Mouse (Mus musculus) layer of hippocampus, adult 8-10 months (tissue): ENCODE measurements around the gene Uchl4. TPM values are rescaled to one million over a fixed set of nuclear protein-coding genes. Genes with fewer than 3 reads are reported as not detected.
A peak's percentile ranks its signal among the peaks of the same experiment; 100 is the strongest.
"Not testable (repeated sequence)": the region's sequence is repeated elsewhere in the genome, so short reads cannot be mapped to it uniquely, and the experiment has no call there.

Source experiments
- DNase-seq, 2 experiments: peaks; one replicate each; pipeline ENCODE4 v3.0.0; 2022; ENCODE audit warnings: low spot score in 2 of 2
- total RNA-seq, 4 experiments: library from RNA; stranded (reverse); gene quantifications; 2 replicates each; pipeline ENCODE4 v1.2.4; 2022

Uchl4 gene
- total RNA-seq, 4 experiments from 2014 or later = 1.8 to 3.8 (median 3.0) TPM

DNA sequence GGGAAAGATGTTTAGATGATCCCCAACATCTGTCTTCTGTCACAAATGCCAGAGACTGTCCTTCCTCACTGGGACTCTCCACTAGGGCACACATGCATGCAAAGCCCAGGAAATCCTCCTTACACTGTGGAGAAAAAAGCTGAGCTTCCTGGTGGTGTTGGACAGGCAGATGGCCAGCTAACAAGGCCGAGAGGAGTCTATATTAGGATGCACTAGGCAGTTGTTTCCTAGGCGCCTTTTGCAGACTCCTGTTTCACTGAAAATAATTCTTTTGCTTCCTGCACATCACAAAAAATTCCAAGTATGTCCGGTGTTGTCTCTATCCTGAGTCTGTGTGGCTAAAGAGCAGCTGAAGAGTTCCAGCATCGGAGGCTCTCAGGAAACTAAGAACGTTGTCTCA lies 3.8 kb upstream of the Uchl4 start:
- no peak for DNase-seq

DNA sequence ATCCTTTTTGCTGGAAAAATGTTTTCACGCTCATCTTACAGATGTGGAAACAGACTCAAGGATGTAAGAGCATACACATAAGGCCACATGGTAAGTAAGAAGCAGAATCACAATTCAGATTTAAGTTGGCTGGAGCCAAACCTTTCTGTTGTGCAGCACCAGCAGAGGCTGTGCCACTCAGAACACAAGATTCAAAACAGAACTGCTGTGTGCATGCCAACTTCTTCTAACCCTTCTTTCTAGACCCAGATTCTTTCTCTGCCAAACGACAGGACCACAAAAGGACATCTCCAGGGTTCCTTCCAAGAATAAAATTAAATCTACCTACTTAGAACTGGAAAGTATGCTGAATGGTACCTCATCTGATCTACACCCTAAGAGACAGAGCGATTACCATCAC lies 3.3 kb upstream of the Uchl4 start:
- no peak for DNase-seq

DNA sequence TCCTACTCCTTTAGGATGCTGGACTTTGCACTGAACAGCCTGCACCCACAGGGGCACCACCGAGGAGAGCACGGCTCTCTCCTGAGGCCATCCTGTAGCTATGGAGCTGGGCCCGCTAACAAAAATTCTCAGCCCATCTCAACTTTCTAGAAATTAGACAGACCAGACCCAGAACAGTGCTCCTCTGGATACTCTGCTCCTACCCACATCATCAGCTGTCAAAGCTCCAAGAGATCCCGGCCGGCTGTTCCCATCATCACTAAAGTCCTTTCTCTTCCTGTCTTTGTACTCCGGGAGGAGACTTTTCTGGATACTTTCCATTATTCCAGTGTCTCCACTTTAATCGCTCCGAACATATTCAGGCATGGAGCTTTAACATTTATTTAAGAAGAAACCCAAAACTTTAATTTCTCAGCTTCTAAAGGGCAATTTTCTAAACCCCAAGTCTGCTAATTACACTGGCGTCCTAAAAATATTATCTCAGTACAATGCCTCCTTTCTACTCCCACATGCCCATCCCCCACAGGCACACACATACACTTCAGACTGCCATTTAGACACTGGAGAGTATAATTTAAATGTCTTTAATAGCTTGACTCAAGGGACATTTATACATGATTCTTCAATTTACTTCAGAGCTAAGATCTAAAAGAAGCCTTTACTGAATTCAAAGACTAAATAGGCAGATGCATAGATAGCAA lies 2.6 kb upstream of the Uchl4 start:
- DNase-seq = no peak

DNA sequence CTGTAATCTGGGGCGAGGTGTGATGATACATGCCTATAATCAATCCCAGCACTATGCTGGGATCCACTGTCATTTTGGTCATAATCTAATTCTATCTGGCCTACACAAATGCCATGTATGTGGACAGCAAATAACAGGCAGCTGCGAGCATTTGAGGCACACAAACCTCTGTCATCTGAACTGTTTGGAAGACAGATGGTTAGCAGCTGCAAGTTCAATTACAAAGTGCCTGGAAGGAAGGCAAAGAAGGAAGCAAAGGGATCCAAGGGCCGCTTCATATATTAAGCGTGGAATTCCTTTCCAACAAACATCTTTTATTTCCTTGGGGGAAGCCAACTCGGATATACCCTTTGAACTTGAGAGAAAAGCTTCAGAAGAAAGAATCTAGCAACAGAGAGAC lies 1.3 kb upstream of the Uchl4 start:
- no peak for DNase-seq

DNA sequence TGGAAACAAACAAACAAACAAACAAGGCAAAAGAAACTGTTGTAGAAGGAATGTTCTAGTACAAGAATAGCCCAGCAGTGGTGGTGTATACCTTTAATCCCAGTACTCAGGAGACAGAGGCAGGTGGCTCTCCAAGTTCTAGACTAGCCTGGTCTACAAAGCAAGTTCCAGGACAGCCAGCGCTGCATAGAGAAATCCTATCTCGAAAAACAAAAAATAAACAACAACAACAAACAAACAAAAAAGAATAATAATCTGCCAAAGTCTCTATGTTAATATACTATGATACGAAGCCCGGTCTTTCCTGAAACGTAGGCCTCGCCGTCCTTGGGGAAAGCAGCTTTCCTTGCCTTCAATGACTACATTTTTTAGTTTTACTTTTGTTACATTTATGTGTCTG lies 1.1 kb downstream of the Uchl4 start:
- DNase-seq = no peak

DNA sequence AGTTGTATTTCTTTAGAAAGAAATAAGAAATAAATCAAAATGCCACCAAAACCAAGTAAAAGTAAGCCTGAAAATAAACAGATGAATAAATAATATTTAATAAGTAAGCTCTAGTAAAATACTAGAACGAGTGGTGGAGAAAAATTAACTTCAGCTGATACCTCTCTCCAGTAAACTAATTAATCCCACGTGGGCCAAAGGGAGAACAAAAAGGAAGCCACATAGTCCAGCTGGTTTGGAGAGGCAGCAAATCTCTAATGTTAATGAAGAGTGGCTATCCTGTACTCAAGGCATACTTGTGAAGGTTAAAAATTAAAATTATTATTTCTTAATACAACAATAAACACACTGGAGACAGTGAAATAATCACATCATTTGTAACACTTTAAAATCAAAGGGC lies 5.1 kb downstream of the Uchl4 start:
- no peak for DNase-seq

DNA sequence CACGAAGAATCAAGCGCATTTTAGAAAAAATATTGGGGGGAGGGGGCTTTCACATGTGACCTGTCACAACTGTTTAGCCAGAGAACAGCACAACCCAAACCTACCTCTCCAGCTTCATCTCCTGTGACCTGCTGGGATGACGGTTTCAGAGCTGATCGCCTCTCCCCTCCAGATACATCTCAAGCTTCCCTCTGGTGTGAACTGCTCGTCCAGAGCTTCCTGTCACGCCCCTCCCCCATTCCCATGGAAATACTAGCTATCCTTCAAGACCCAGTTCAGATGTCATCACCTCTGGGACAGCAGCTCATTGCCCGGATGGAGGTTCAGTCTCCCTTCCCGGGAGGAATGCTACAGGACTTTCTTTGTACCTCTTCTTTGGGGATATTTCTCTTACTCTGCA lies 5.7 kb downstream of the Uchl4 start:
- no peak for DNase-seq

DNA sequence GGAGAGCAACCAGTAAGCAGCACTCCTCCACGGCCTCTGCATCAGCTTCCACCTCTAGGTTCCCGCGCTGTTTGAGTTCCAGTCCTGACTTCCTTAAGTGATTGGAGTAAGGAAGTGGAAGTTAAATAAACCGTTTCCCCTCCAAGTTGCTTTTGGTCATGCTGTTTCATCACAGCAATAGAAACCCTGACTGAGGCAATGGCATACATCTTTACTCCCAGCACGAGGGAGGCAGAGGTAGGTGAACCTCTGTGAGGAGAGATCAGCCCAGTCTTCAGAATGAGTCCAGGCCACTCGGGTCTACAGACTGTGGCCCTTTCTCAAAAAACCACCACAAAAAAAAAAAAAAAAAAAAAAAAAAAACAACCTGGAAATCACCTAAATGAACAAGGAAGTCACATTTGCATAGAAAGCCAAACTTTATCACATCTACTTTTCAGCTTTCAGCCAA lies 7.4 kb downstream of the Uchl4 start:
- no peak for DNase-seq

DNA sequence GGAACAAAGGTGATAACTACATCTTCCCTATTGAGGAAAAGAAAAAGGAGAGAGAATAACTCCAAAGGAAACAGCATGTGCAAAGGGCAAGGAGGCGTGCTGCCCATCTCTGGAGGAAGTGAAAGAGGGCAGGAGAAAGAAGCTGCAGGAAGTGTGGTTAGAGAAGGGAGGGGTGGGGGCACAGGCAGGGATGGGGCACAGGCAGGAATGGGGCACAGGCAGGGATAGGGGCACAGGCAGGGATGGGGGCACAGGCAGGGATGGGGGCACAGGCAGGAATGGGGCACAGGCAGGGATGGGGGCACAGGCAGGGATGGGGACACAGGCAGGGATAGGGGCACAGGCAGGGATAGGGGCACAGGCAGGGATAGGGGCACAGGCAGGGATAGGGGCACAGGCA lies 14.4 kb downstream of the Uchl4 start:
- DNase-seq = no peak

DNA sequence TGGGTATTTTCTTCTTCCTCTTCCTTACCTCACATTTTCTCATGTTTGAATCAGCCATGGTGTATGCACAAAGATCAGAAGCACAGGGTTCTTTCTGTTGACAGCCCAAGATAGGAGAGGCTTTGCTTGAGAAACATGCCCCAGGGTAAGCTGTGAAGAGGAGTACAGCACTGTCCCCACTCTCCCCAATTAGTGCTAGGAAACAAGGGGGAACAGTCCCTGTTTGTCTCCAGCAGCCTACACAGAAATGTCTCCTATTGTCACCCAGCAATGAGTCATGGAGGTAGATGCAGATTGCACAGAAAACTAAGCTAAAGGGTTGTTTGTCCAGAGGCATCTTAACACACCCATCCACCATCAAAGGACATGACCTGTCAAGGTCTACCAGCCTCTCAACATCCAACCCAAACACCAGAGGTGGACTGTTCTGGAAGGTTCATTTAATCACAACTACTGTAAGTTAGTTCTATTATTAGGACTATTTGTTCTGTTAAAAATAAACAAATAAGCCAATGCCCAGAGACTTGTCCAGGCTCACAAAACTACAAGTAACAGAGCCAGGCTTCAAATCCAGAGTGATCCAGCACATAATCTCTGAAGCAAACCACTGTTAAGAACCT lies 15.2 kb downstream of the Uchl4 start:
- DNase-seq = no peak

DNA sequence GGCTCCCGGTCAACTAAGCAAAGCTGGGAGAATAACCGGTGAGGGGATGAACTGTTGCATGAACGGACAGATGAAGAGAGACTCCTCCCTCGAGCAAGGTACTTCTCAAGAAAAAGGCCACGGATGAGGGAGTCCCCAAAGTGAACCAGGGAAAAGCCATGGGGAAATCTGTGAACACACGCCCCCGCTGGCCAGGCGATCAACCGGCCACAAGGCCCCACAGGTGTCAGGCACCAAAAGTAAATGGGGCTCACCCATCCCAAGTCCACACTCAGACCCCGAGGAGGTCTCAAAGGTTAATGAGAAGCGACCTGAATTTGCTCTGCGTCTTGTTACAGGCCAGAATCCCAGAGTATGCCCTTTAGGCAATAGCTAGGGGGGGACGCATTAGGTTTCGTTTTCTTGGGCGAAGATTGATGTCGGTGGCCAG lies 17.6 kb downstream of the Uchl4 start:
- no peak for DNase-seq

DNA sequence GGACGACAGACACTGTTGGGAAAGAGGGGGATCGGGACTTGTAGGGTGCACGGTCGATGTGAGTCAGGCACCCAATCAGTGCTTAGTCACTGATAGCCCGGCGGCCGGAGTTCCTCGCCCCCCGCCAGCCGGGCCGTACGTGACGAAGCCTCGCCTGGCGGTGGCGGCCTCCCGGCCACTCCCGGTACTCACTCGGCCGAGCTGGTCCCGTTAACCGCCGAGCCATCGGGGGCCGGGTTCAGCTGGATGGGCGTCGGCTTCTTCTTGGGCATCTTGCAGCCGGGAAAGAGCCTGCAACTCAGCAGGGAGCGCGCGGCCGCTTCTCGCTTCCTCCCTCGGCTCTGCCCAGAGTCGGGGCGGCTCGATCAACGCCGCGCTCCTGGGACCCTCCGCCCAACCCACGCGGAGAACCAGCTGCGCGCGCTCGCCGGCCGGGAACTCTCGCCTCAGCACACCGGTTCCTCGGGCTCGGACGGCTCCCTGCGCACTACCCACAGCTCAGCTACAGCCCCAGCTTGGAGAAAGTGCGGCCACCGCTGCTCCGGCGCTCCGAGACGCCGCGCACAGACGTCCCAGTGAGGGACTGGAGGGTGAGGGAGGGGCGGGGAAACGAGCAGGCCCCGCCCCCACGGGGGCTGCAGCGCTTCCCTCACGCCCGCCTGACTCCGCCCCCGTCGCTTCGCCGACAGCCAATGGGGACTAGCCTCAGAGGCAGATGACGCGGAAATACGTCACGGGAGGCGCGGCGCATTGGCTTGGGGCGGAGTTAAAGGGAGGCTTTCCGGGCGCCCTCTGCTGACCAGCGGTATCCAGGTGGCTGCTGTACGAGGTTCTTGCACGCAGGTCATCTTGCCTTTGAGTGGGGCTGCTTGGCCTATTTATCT lies 18.3 kb downstream of the Uchl4 start, which contains the start of gene Map2k1:
Gene Map2k1 (minus strand): TSS at position 611 of the 884 bp plus-strand sequence.
- DNase-seq = peak; percentile 99

DNA sequence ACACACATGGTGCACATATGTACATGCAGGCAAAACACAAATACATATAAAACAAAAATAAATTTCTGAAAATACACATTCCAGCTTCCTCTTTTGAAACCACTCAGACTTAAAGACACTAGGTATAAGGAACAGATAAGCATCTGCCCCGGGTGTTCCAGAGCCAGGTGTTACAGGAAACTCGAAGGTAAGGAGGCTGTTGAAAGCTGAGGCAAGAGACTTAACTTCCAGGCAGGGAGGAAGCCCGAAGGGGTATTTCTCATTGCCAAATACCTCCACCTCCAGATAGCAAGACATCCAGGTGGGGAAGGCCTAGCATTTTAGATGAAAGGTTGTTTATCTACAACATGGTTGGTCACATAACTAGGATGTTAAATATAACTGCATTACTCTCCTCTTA lies 20.4 kb downstream of the Uchl4 start:
- no peak for DNase-seq

DNA sequence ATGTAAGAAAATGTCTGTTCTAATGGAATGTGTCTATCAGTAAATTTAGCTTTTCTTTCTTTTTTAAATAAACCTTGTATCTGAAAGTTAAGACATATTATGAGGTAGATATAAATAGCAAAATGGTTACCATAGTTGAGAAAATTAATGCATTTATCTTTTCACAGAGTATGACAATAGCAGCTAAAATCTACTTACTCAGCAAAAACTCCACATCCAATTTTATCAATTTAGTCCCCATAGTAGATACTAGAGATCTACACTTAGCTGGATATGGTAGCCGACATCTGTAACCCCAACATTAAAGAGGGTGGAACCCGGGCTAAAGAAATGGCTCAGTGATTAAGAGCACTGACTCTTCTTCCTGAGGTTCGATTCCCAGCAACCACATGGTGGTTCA lies 21.2 kb downstream of the Uchl4 start:
- no peak for DNase-seq

DNA sequence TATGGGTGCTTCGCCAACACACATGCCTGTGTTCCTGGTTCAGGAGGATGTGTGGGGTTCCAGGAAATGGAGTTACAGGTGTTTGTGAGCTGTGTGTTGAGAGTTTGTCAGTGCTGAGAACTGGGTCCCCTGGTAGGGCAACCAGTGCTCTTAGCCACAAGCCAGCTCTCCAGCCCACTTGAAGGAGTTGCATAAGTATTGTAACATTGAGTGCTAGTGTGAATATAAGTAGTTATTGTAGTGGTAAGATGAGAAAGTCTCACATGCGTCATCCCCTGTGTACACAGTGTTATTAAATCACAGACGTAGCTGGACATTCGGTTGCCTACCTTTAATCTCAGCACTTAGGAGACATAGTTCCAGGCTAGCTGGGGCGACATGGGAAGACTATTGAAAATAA lies 24.9 kb downstream of the Uchl4 start:
- no peak for DNase-seq

DNA sequence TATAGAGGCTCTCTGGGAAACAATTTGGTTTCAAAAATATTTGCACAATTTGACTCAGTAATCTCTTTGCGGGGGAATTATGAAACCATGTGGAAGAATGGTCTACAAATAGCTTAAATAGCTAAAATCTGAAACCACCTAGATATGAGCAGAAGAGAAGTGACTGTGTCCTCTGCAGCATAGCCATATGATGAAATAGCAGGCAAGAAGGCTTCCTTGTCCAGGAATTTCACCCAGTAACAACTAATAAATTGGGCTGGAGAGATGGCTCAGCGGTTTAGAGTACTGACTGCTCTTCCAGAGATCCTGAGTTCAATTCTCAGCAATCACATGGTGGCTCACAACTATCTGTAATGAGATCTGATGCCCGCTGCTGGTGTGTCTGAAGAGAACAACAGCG lies 26.0 kb downstream of the Uchl4 start:
- DNase-seq = no peak

DNA sequence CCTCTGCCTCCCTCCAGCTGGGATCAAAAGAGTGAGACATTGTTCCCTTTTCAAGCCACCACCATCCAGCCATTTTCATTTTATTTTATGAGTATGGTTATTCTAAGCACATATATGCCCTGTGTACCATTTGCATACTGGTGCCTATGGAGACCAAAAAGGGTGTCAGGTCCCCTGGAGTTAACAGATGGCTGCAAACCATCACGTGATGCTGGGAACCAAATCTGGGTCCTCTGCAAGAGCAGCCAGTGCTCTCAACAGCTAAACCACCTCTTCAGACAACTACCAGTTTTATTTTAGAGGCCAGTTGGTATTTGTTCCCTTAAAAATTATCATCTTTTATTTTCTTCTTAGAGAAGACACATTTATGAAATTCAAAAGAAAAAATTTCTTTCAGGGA lies 29.8 kb downstream of the Uchl4 start:
- DNase-seq = no peak

DNA sequence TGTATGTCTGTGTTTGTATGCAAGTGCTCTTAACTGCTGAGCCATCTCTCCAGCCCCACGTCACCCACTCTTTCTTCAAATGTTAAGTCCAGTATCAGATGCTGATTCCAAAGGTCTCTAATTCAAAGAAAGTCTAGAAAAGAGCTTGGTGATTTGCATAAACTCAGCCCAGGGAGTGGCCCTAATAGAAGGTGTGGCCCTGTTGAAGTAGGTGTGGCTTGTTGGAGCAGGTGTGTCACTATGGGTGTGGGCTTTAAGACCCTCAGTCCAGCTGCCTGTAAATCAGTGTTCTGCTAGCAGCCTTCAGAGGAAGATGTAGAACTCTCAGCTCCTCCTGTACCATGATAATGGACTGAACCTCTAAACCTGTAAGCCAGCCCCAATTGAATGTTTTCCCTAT lies 32.2 kb downstream of the Uchl4 start:
- no peak for DNase-seq

DNA sequence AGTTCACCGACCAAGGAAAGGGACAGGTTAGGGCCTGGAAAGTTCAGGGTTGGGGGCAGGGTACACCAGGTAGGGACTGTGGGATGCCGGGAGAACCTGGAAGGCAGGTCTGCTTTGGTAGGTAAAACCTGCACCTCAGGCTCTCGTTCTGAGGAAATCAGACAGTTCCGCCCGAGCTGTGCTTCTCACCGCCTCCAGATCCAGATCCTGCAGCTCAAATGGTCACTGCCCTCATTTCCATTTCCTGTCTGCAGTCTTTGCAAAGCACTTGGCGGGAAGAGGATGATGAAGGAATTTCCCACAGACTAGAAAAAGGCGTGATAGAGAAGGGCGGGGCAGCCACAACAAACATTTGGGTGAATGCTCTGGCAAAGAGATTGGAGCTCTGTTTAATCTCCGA lies 33.2 kb downstream of the Uchl4 start:
- DNase-seq = no peak

DNA sequence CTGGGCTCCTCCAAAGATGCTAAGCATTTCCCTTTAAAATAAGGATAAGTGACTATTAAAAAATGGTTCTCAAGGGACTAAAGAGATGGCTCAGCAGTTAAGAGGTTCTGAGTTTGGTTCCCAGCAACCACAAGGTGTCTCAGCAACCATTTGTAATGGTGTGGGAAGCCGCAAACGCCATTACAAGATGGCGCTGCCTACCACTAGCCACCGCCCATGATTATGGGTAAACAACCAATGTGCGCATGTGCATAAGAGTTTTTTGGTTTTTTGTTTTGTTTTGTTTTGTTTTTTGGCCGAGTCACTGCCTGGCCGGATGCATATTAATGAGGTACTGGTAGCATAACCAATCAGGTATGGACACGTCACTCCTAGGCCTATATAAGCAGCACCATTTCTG lies 33.8 kb downstream of the Uchl4 start:
- not testable (repeated sequence) for DNase-seq

DNA sequence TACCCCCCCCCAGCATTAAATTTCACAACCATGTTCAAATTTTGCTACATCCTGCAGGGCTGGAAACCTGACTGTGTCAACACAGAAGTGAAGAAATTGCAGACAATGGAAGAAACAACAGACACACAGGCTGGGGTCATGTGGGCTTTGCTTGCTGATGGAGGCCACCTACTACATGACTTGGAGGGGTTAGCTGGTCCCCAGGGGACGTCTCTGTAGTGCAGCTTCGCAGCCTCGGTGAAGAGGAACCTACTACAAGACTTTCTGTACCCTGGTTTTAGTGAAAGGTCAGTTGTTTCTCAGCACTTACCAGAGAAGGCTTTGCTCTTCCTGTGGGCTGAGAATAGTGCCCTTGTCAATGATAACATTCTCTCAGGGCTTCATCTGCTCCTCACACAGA lies 36.2 kb downstream of the Uchl4 start:
- no peak for DNase-seq

DNA sequence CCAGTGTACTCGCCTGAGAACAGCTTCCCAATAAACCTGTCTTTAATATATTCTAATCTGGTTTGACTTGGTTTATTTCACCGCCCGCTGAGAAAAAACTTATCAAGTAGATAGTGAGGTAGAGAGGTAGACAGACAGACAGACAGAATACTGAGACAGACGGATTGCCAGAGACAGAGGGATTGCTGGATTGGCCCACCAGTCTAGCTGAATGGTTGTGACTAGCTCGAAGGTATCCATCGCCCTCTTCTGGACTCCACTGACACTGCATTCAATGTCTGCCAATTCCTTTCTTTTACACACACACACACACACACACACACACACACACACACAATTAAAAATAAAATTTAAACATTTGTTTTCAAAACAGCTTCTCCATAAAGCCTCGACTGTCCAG lies 37.6 kb downstream of the Uchl4 start:
- peak; percentile 40 to 58 for DNase-seq
